In the genomic region with DNA sequence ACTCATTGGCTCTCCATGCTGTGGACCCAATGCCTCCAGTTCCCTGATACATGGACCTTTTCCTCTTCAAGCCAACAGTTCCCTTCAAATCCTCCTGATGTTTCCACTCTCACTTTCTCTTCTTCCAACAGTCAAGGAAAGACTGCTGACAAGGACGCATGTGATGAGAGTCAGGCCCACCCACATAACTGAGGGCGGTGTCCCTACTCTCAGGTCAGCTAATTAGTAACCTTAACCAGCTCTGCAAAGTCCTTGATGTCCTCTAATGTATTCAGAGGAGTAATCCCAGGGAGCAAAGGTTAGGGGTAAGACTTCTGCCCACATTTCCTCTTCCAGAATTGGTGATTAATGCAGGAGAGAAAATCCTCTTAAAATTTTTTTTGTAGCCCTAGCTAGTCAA, we compare ENCODE assay signal across 15 mouse cellular contexts.
"Had no signal": no experiment of that assay in that cellular context is flagged by ENCODE, and none has a peak within 500 bp of the region (broad histone marks: within the 10 kb centered on the region; RNA-seq: fewer than 3 reads in every experiment).

No protein-coding gene starts in this region.

- H3K4me3 ChIP-seq: limb, embryonic 15.5 days; liver, embryonic 12.5 days; midbrain, embryonic 10.5 days; midbrain, embryonic 15.5 days; neural tube, embryonic 13.5 days; stomach, embryonic 15.5 days had no signal

- H3K27ac ChIP-seq: hindbrain, postnatal 0 days; limb, embryonic 15.5 days; liver, embryonic 12.5 days; midbrain, embryonic 15.5 days; neural tube, embryonic 13.5 days; stomach, embryonic 15.5 days had no signal

- ATAC-seq: hindbrain, postnatal 0 days; liver, embryonic 12.5 days; midbrain, embryonic 15.5 days had no signal

- DNase-seq: layer of hippocampus, adult 9-11 months; layer of hippocampus, postnatal 36 days; lung, embryonic 14.5 days; lung, postnatal 10 days; lung, postnatal 4 days; right cerebral cortex, postnatal 14 days; thymus, adult 2 months; thymus, postnatal 25 days had no signal

- H3K27me3 ChIP-seq: limb, embryonic 15.5 days; midbrain, embryonic 15.5 days; neural tube, embryonic 13.5 days; stomach, embryonic 15.5 days had no signal

- H3K9me3 ChIP-seq: limb, embryonic 15.5 days; liver, embryonic 12.5 days; midbrain, embryonic 10.5 days; midbrain, embryonic 15.5 days; neural tube, embryonic 13.5 days; stomach, embryonic 15.5 days had no signal

- H3K4me2 ChIP-seq: limb, embryonic 15.5 days; liver, embryonic 12.5 days; lung, embryonic 14.5 days; midbrain, embryonic 15.5 days; neural tube, embryonic 13.5 days; stomach, embryonic 15.5 days had no signal

- H3K36me3 ChIP-seq: limb, embryonic 15.5 days; liver, embryonic 12.5 days; midbrain, embryonic 10.5 days; midbrain, embryonic 15.5 days; neural tube, embryonic 13.5 days; stomach, embryonic 15.5 days had no signal

- H3K4me1 ChIP-seq: liver, embryonic 12.5 days; midbrain, embryonic 15.5 days; stomach, embryonic 15.5 days had no signal

- H3K9ac ChIP-seq: limb, embryonic 15.5 days; liver, embryonic 12.5 days; lung, embryonic 14.5 days; midbrain, embryonic 15.5 days; neural tube, embryonic 13.5 days; stomach, embryonic 15.5 days had no signal
